Mouse (Mus musculus) spleen, adult 18-20 months (tissue): ENCODE data around the gene Pdia5.
A peak's percentile ranks its signal among the peaks of the same experiment; 100 is the strongest.

Source experiments
- DNase-seq, 2 experiments: peaks; one replicate each; pipeline ENCODE4 v3.0.0; 2022; ENCODE audit warnings: mixed read lengths in 2 of 2

Pdia5 gene

DNA sequence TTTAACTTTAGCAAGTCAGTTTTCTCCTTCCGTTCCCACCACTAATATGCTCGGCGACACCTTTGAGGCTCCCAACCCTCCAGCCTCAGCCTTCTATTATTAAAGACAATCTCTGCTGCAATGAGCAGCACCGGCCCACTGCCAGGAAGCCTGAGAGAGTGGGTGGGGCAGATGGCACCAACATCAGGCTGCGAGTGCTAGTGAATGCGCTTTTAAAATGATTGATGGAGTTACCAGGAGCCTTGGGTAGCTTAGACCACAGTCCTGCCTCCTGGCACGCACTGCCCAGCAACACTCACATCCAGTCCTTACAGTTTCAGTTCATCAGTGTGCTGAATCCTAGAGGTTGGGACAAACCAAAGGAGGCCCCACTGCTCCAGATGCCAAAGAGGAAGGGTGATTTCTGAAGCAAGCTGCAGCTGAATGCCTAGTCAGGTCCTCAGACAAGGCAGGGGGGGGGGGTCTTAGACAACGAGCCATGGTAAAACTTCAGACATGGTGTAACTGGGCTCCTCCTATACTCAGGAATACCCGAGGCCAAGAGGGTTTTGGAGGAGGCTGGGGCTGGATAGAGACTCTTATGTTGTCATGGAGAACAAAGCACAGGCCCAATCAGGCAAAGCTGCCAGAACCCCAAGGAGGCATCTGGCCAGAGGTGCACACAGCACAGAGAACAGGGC, 49.2 kb downstream of the Pdia5 start:
- no peak for DNase-seq

DNA sequence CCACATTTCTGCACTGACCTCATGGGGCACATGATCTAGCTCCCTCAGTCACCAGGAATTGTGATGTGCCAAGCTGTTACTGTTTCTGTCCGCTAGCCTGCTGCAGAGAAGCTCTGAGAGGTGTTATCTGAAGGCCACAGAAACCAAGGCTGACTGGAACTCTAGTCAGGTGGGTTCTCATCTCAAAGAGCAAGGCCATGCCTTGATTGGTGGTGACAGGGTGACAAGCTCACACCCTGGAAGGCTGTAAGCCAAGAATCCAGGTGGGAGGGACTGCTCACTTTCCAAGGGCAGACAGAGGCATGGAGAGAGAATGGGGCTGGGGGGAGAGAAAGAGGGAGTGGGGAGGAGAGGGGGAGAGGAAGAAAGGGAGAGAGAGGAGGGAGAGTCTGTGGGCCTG, 51.6 kb downstream of the Pdia5 start:
- no peak for DNase-seq

DNA sequence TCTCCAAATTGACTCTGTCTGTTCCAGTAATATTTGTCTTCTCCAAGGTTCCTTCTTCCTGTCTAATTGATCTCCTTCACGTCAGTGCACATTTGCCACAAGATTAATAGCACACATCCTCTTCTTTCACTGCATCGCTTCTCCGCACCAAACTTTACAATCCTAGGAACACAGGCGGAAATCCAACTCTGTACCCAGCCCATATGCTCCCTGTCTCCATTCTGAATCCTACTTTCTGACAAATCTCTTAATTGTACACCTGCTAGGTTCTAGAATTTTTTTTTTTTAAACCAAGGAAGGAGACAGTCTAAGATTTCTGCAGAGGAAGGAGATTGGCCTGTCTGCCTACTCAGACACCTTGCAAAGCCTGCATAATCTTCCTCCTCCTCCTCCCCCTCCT, 59.1 kb downstream of the Pdia5 start:
- DNase-seq: no peak

DNA sequence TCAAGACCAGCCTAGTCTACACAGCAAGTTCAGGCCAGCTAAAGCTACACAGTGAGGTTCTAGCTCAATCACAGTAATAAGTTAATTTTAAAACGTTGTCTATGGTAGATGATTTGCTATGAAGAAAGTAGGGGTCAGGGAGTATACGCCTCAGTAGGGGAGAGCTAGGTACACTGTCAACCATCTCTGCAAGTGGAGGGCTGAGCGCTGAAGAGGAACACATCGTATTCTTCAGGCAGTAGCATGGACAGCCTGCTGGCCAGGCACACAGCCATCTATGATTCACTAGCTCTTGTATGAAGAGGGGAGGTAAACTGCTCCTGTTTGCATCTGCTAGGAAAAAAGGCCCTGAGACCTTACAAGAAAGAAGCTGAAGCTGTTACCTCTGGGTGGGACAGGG, 65.7 kb downstream of the Pdia5 start:
- no peak for DNase-seq

DNA sequence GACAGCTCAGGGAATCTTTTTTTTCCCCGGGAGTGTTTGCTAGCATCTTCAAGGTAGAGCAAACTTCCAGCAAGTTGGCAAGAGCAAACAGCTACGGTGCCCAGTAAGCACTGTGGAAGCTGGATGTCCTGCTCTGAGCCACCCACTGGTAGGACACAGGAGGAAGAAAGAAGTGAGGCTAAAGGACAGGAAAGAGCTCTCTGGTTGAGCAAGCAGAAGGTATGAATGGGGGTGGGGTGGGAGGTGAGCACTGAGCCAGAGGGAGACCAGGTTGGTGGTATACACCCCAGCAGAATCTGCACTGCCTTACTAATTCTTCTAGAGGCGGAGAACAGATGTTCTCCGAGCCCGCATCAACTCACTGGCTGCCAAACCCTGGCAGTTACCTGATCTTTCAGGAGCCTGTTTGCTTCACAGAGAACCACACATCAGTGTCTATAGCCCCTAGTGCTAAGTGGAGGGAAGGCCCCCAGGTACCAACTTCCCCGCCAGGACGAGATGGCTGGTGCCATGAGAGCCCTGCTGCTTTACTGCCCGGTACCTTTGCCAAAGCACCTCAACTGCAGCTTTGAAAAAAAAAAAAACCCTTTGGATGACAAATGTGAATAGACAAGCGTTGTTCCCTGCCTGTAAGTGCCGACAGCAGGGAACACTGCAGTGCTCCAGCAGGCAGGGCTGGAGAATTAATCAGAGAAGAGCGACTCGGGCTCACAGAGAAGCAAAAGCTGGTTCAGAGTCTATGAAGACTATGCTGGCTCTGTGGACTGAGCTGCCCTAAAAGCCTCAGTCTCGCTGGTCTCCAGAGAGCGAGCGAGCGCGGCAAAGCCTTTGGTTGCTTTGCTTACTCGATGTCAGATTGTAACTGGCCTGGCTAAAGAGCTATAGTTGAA, 67.2 kb downstream of the Pdia5 start:
- DNase-seq: no peak

DNA sequence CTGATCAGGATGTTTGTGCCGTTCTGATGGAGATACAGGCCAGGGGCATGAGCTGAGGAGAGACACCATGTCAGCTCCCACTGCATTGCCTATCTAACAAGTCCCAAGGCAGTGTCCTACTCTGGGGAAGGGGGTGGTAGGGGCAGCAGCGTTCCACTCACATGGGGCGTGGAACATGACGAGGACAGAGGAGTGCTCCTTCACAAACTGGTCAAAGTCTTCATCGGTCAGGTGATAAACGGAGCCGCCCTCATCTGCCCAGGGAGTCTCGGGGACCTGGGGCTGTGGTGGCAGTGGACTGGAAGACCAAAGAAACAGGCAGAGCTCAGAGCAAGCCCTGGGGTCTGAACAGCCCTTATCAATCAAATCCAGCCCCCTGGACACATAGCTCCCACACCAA, 68.0 kb downstream of the Pdia5 start:
- DNase-seq: no peak

DNA sequence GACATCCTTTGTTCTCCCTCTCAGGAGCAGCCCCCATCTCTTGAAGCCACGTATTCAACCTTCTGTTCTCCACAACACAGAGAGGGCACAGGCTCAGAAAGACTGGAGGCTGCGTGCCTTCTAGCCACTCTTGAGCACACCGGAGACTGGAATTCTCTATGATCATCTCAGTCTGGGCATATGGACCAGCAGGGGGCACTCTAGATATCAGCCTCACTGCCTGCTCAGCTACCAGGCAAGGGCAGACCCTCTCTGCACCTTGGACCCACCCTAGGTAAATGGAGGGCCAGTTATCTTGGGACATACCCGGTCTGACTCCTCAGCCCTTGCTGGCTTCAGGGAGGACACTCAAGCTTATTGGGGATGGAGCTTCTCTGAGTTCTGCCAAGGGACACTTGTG, 68.5 kb downstream of the Pdia5 start:
- peak in 1 of 2 experiments; percentile 8 for DNase-seq

DNA sequence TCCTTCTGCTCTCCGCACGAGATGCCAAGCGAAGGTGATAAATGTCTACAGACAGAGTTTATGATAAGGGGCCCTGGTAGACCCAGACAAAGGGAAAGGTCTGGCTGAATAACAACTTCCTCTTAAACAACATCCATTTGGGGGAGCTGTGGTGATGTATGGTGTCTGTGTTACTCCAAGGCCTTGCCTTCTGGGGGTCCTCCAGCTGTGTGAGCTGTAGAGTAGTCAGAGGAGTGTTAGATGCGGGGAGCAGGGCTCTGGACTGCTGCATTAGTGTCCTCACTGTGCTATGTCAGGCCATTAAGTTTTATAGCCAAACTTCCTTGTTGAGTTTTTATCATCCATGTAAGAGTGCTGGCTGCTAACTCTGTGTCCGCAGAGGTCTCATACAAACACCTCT, 76.1 kb downstream of the Pdia5 start:
- DNase-seq: no peak

DNA sequence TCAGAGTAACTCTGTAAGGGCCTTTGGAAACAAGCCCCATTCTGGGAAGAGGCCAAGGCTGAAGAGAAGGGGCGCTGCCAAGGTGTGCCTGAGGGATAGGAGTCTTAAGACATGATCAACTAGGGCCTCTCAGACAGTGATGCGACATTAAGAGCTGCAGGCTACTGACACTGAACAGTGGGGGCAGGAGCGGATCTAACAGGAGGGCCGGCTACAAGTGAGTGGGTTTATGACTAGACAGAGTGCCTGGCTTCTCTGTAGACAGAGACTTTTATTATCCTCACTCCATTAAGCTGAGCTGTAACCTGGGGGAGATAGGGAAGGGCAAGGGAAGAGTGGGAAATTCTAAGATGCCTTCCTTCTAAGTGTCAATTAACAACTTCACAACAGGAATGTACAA, 84.0 kb downstream of the Pdia5 start:
- DNase-seq: no peak

DNA sequence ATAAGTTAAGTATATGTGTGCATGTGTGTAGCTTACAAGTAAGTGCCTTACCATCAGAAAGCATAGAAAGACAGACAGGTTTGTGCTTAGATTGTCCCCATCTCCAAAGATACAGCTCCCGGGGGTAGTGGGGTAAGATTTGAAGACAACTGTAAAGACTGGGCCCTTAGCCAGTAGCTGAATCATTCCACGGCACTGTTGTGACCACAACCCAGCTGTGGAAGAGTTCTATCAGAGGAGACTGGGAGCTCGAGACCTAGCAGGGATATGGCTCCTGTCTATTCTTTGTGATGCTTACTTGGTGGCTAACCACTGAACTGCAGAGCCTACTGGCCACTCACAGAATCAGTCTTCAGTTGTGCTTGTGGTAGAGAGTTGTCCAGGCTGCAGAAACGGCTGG, 84.5 kb downstream of the Pdia5 start:
- DNase-seq: no peak

DNA sequence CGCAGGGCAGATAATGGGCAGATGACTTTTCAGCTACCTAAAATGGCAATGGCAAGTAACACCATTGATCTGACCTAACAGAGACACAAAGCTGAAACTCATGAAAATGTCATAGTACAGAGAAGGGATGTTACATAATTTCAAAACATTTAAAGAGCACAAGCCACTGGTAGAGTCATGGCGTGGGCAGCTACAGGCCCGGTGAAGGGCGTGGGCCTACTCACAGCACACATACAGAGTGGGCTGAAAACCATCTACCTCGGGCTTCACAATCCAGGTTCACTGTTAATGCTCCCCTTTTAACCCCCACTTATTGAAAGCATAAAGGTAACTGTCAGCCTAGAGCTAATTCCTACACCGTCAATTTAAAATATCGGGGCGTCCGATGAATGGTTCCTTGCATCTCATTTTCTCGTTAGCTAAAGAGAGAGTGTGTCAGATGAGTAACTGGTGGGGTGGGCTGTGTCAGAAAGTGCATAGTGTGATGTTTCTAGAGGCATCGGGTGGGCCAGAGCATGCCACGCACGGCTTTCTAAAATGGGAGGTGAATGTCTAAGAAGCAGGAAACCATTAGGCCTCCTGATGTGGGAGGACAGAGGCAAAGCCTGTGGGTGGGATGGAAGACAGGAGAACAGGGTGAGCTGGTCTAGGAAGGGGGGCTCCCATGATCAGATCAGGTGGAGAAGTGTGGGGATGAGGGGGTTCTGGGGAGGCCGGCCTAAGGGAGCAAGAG, 85.2 kb downstream of the Pdia5 start:
- no peak for DNase-seq

DNA sequence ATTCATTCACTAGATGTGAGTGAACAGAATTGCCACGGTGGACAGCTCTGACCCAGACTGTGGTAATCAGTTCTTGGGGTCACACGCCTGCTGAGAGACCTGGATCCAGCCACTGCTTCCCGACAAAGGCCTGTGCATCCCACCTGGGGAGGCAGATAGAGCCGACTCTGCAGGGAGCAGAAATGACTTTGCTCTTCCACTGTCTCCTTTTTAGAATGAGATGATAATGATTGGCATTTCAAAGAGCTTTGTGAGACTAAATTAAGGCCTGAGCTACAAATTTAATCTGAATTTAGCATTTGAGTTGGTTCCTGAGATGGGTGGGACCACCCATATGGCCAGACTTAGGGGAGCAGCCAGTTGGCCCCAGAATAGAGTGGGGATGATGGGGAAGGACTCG, 85.8 kb downstream of the Pdia5 start:
- DNase-seq: no peak

DNA sequence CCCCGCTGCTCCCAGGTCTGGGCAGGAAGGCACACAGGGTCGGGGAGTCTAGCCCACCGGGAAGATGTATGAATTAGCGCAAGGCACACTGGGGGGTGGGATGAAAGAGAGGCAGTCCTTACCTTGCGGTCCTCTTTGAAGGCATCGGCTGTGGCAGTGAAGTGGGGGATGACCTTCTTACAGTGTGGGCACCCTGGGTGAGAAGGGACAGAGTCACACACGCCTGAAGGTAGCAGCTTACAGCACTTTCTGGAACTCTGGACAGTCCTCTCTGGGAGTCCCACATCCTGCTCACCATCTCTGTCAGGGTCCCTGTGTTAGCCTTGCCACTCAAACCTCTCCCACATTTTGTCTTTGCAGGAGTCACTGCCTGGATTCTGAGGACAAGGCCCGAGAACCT, 86.8 kb downstream of the Pdia5 start:
- no peak for DNase-seq

DNA sequence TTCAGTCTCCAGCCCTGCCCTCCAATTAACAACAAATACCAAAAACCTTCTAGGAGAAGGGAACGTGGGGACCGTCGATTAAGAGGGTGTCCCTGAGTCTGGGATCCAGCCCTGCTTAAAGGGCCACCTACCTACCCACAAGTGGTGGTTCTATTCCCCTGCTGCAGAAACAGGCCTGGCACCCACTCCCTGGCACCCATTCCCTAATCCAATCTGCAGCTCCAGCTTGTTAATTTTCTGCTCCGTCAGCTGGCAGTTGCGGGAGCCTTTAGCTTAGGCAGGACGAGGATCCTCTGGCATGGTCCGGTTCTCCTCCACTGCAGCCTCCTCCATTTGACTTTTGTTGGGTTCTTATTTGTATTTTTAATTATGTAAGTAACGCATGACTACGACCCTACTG, 87.3 kb downstream of the Pdia5 start:
- DNase-seq: no peak

DNA sequence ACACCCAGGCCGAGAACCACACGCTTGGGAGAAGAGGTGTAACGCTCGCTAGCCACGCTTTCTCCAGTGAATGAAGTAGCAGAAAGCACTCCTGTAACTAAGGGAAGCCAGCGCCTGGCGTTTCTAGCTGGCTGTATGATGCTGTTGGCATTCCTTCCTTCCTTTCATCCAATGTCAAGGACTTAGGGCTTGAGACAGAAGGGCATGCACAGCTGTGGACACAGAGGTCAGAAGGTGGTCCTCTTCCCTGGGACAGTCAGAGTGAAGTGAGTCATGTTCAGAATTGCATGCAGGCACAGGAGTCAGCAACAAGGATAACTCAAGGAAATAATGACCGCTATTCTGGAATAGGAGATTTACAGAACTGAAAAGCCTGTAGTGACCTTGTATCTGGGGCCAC, 97.9 kb downstream of the Pdia5 start:
- DNase-seq: no peak

DNA sequence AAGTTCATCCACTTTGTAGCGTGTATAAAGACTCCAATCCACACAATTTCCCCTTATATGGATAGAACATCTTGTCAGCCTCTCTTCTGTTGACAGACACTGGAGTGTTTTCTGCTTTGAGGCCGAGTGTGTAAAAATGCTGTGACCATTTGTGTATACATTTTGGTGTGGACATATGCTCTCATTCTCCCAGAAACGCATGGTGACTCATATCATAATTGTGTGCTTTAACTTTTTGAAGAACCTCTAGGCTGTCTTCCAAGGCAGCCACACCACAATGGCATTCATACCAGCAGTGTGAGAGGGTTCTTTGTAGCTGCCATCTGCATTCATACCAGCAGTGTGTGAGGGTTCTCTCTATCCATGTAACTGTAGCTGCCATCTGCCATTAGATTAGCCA, 105.0 kb downstream of the Pdia5 start:
- DNase-seq: no peak

DNA sequence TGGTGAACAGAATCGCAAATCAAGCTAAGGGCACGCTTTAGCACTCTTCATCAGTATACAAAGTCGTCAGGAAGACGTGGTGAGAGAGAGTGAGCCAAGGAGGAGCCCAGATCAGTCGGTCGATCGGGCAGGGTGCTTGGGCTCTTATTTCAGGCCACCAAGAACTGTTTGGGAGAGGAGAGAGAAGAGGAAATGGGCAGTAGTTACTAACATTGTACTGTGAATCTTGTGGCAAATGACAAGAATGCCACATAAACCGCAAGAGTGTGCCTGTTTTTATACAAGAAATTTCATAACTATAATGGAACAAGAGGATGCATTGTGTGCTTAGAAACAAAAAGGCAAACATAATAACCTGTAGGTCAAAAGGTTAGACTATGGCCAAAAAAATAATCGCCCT, 110.6 kb downstream of the Pdia5 start:
- no peak for DNase-seq

DNA sequence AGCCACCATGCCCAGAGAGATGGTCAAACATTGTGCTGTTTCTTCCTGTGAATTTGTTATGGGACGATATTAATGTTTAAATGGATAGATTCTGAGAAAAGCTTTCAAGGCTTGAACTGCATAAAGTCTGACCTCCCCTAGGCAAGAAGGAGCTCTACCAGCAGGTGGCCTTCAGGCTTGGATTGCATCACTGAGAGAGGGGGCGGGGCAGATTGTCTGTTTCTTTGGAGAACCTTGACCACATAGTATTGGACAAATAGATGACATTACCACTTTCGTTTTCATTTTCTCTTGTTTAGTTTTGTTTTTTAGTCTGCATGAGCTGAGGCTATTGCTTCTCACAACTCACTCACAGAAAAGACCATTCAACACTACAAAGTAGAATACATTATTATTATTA, 111.3 kb downstream of the Pdia5 start:
- DNase-seq: no peak

DNA sequence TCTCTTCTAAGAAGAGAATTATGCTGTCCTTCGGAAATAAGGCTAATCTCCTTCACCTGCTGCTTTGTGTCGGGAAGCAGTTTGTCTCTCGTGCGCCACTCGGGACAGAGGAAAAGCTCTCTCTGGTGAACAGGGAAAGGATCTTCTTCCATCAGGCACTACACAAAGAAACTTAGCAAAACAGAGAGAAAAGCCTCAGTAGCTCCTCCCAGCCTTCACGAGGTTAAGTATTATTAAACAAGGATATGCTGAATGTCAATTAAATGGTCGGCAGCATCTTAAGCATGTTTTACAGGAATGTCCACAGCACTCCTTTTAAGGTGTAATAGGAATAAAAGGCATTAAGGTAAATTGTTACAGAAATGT, 126.6 kb downstream of the Pdia5 start:
- DNase-seq: no peak

DNA sequence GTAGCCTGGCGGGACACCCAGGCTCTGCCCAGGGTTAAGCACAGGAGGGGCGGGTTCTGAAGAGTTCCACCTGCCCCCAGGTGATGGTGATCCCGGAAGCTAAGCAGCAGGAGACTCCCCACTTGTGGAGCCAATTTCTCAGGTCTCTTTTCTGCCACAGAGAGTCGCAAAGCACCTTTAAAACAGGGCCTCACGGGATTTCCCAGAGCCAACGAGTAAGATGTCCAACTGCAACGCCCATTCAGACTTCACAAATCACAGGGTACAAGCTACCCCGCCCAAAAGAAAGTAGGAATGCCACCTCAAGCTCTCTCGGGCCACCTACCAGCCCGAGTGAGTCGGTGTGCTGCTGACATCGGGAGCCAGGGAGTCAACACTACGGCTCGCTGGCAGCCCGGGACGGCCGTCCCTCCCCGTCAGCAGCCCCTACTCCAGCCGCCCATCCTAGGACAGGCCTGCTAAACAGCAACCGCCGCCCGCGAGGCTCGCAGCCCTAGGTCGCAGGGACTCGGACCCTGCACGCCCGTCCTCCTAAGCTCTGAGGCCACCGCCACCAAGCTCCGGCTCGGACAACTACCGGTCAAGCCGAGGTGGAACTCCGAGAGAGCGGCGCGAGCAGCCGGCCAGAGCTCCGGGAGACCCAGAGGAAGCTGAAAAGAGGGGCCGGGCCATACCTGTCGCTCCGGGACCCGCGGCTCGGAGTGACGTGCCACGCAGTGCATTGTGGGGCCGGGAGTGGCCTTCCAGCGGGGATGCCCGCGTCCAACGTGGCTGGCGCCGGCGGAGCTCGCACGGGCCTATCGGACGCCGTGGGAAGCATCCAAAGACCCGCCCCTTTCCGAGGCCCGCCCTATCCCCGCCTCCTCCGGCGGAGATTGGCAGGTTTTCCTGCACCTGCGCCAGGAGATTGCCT, 127.3 kb downstream of the Pdia5 start, which contains the start of gene Sec22a:
Gene Sec22a, minus strand, starts transcription at position 769 of the 913 bp plus-strand sequence.
- peak; percentile 84 to 90 for DNase-seq

DNA sequence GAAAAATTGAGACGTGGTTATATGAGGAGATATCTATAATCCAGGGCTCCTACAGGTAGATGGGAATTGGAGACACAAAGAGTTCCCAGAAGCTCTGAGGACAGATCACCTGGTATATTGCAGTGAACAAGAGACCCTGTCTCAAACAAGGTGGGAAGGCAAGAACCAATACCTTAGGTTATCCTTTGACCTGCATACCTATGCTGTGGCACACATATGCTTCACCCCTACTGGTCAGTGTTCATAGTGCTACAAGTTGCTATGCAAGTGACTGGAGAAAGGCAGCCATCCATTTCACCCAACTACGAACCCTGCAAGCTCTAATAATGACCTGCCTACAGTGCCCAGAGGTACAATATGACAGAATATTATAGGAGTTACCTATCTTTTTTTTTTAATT, 128.5 kb downstream of the Pdia5 start:
- no peak for DNase-seq

DNA sequence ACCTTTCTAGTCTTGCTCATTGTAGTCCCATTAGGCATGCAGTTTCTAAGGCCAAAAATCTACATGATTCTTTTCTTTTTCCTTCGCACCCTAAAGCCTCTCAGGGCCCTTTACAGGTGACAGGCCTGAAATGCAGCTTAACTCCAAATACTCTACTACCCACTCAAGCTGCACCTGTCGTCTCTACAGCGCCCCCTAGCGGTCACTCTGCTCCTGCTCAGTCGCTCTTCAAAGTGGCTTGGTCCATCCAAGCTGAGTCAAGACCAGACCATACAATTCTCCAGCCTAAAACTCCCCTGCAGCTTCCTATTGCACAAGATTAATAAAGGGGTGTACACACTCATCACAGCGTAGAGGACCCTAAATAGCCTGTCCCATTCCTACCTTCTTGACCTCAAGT, 130.1 kb downstream of the Pdia5 start:
- DNase-seq: peak; percentile 30 to 68

DNA sequence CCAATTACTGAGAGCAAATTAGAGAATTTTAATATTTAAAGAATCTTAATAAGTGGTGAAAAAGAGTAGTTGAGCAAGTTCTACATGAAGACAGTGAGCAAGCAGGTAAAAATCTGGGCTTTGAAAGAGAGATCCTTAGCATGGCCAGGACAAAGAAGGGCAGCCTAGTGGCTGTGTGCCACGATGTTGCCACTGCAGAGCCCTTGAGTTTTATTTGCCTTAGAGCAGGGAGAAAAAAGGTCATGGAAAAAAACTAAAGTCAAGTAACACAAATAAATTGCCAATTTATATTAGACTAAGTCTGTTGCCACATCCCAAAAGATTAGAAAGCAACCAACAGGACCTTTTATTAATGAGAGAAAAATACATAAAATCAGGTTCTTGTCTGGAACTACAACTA, 133.2 kb downstream of the Pdia5 start:
- DNase-seq: no peak
